Mouse (Mus musculus) liver, adult 2 months (tissue): ENCODE measurements at regions not wholly inside any gene's neighbourhood (a gene's known extent, or its start where the extent isn't known, plus 50 kb on each side); places are given as distances from the start of the nearest gene placed in this dataset.

ENCODE experiments used
- CTCF ChIP-seq: fragments of 200-500 bp; IDR thresholded peaks from 2 replicates; pipeline ENCODE4 v1.5.1; 2011; ENCODE audit warnings: low read depth, low read length, control low read depth
- POLR2A ChIP-seq: fragments of 200-500 bp; IDR thresholded peaks from 2 replicates; pipeline ENCODE4 v1.6.1; 2011; ENCODE audit warnings: low read length, control low read depth; ENCODE audit not compliant: insufficient read depth; ENCODE audit errors: extremely low read depth

DNA sequence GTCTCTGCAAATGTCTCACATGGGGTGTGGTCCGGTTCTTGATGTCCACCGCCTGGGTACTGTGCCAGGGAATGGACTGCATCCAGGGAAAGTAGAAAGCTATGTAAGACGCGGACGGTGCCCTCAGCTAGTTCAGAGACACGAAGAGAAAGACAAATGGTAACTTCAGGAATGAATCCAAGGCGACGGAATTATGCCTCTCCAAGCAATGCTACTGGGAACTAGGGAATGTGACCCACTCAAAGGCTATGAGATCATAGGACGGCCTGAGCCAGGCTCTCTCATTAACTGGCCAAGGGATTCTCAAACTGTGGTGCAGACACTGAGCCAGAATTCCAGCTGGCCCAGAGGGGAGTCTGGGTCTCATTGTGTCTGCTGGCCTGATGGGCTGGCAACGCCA is 186.5 kb downstream of the Tle3 start:
- TF ChIP-seq POLR2A (no peak), CTCF (no peak)
